Comparison of ENCODE assay signal across 27 mouse cellular contexts in genomic region chr11:81847773-81848490, GRCm38 (mm10). TPM values are rescaled to one million over a fixed set of nuclear protein-coding genes. Genes with fewer than 3 reads are reported as not detected.
"Had no signal": no experiment of that assay in that cellular context is flagged by ENCODE, and none has a peak within 500 bp of the region (broad histone marks: within the 10 kb centered on the region; RNA-seq: fewer than 3 reads in every experiment).

No protein-coding gene starts in this region.

- ATAC-seq: intestine, embryonic 15.5 days; liver, postnatal 0 days; lung, postnatal 0 days; midbrain, embryonic 13.5 days; midbrain, embryonic 16.5 days had no signal

- H3K36me3 ChIP-seq: intestine, embryonic 15.5 days; limb, embryonic 12.5 days; limb, embryonic 15.5 days; midbrain, embryonic 10.5 days; midbrain, embryonic 13.5 days; neural tube, embryonic 13.5 days; stomach, embryonic 15.5 days had no signal

- H3K9ac ChIP-seq: intestine, embryonic 15.5 days; limb, embryonic 12.5 days; limb, embryonic 15.5 days; liver, embryonic 14.5 days; liver, postnatal 0 days; lung, embryonic 14.5 days; midbrain, embryonic 13.5 days; neural tube, embryonic 13.5 days; stomach, embryonic 15.5 days had no signal

- H3K4me2 ChIP-seq: intestine, embryonic 15.5 days; limb, embryonic 12.5 days; limb, embryonic 15.5 days; liver, embryonic 11.5 days; lung, embryonic 14.5 days; midbrain, embryonic 13.5 days; neural tube, embryonic 13.5 days; stomach, embryonic 15.5 days had no signal

- DNase-seq: kidney, adult 18-20 months; kidney, adult 9 months; kidney, postnatal 14 days; left cerebral cortex, postnatal 4 days; liver, postnatal 0 days; lung, embryonic 14.5 days; lung, postnatal 36 days; retina, postnatal 1 day; thymus, postnatal 36 days had no signal

- H3K9me3 ChIP-seq: intestine, embryonic 15.5 days; limb, embryonic 12.5 days; limb, embryonic 15.5 days; midbrain, embryonic 10.5 days; midbrain, embryonic 13.5 days; neural tube, embryonic 13.5 days; stomach, embryonic 15.5 days had no signal

- H3K4me1 ChIP-seq: intestine, embryonic 15.5 days; limb, embryonic 12.5 days; limb, embryonic 15.5 days; megakaryocyte, embryonic 14.5 days had no signal

- H3K27ac ChIP-seq: intestine, embryonic 15.5 days; limb, embryonic 12.5 days; limb, embryonic 15.5 days; liver, embryonic 14.5 days; midbrain, embryonic 10.5 days; midbrain, embryonic 13.5 days; neural tube, embryonic 13.5 days; stomach, embryonic 15.5 days had no signal

- H3K27me3 ChIP-seq: intestine, embryonic 15.5 days; limb, embryonic 15.5 days; megakaryocyte, embryonic 14.5 days; midbrain, embryonic 13.5 days; neural tube, embryonic 13.5 days; stomach, embryonic 15.5 days had no signal

- H3K4me3 ChIP-seq: intestine, embryonic 15.5 days; limb, embryonic 12.5 days; limb, embryonic 15.5 days; megakaryocyte, embryonic 14.5 days; midbrain, embryonic 10.5 days; midbrain, embryonic 13.5 days; myocyte; neural tube, embryonic 13.5 days; stomach, embryonic 15.5 days had no signal

RNA-seq across cellular contexts. Expression of gene 5530401A14Rik, which starts 12.5 kb away (rescaled TPM):
- total RNA-seq: monocyte, adult 5-6 weeks; neutrophil, adult 5-6 weeks had no signal
- polyA plus RNA-seq: intestine, embryonic 15.5 days; limb, embryonic 12.5 days; limb, embryonic 15.5 days; liver, embryonic 11.5 days; liver, embryonic 14.5 days; liver, postnatal 0 days; lung, embryonic 14.5 days; lung, postnatal 0 days; midbrain, embryonic 10.5 days; myocyte; small intestine, adult 2 months; stomach, embryonic 15.5 days; thymus, postnatal 0 days; urinary bladder, adult 2 months had no signal
